Mouse (Mus musculus) olfactory bulb, adult 2 months (tissue): ENCODE results near the gene Tfap4.

Source experiments
- CTCF ChIP-seq: fragments of 200-500 bp; IDR thresholded peaks from 2 replicates; pipeline ENCODE4 v1.5.1; 2012; ENCODE audit warnings: low read depth, mild to moderate bottlenecking, low read length, moderate library complexity; ENCODE audit not compliant: insufficient read depth
- POLR2A ChIP-seq: fragments of 200-500 bp; IDR thresholded peaks from 2 replicates; pipeline ENCODE4 v1.6.1; 2012; ENCODE audit warnings: mild to moderate bottlenecking, low read depth, low read length, moderate library complexity; ENCODE audit not compliant: insufficient read depth

DNA sequence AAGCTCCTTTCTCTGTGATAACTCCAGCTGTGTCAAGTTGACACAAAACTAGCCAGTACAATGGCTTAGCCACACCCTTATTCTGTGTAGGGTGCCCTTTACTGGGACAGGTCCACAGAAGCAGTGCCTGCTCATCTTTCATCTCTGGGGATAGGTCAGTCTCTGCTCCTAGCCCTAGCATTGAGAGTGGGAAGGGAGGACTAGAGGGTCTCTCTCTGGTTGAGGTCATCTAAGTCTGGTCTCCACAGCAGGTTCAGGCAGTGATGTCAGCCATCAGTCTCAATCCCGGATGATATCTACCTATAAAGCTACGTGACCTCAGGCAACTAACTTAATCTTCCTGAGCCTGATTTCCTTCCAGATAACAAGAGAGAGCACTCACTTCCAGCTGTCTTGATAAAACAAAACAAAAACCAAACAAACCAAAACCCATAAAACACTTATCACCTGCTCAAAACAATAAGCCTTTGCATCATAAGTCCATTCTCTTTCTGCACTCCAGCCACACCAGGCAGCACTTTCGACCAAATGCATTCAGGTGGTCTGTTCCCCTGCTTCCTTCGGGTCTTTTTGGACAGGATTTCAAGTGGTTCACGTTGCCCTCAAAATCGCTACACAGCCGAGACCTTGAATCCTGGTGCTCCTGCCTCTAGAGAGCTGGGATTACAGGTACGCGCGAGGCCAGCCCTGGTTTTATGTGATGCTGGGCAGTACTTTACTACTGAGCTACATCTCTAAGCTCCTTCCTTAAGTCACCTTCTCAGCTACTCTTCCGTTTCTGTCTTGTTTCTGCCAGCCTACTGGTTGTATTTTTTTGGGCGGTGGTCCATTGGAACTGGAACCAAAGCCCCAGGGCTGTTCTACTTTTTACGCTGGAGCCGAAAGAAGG, 26.2 kb upstream of the Tfap4 start:
- TF ChIP-seq POLR2A (no peak), CTCF (no peak)
